Comparison of ENCODE assay signal across 10 mouse cellular contexts in the genomic region with DNA sequence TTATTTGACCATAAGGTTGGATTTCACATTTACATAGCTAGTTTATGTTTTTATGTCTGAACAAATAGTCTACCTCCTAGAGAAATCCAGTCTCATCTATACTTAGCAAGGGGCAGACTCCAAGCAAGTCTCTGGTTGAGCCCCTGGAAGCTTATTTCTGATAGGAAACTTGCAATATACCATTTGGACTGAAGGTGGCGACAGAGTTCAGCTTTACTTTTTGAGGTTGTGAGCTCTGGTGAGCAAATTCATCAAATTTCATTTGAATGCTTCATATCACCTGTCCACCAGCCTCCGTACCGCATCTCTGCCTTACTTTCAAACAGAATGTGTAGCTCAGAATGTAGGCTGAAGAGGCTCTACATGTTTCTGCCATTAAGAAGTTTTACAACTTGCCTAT. TPM values are rescaled to one million over a fixed set of nuclear protein-coding genes. Genes with fewer than 3 reads are reported as not detected.
DNase-seq lines count a peak whose midpoint lies in the region; ATAC-seq and TF ChIP-seq lines count a peak whose summit lies in the region.
"Had no signal": no experiment of that assay in that cellular context is flagged by ENCODE, and none has a peak within 500 bp of the region (broad histone marks: within the 10 kb centered on the region; RNA-seq: fewer than 3 reads in every experiment).

No protein-coding gene starts in this region.

- no peak overlapping the region for H3K4me3 ChIP-seq in heart, adult 2 months
- no peak overlapping the region for H3K4me3 ChIP-seq in heart, embryonic 12.5 days
- H3K4me3 ChIP-seq in forebrain, postnatal 0 days (ENCODE audit: low read depth, low read length), result no peak overlapping the region
- H3K4me3 ChIP-seq in left cerebral cortex, adult 2 months, result no peak overlapping the region
- H3K4me3 ChIP-seq in midbrain, postnatal 0 days (ENCODE audit: low read depth, low read length), result no peak overlapping the region
- H3K4me3 ChIP-seq: embryonic facial prominence, embryonic 12.5 days; lung, embryonic 15.5 days had no signal

- no peak for DNase-seq in heart, adult 2 months
- peak; percentile 6 to 41 for DNase-seq in CD8-positive naive resting alpha-beta T cell, adult 2 months (ENCODE audit: low read depth in 2 of 2, low spot score in 2 of 2)
- peak; percentile 69 for DNase-seq in brain, adult 2 months (ENCODE audit: low read depth, low spot score)
- peak; percentile 90 for DNase-seq in forebrain, postnatal 0 days
- DNase-seq in left cerebral cortex, adult 2 months (ENCODE audit: extremely low spot score in 1 of 2, low spot score in 2 of 2), result peak; percentile 24 to 51
- peak; percentile 79 for DNase-seq in midbrain, postnatal 0 days (ENCODE audit: low spot score)
- DNase-seq in thymus, postnatal 14 days, result peak; percentile 41

- H3K9ac ChIP-seq in heart, adult 2 months (ENCODE audit: low read depth, low read length), result no peak overlapping the region
- H3K9ac ChIP-seq in heart, embryonic 12.5 days, result no peak overlapping the region
- no peak overlapping the region for H3K9ac ChIP-seq in forebrain, postnatal 0 days
- no peak overlapping the region for H3K9ac ChIP-seq in midbrain, postnatal 0 days (replicated peaks; ENCODE audit: low read length, poor library complexity, severe bottlenecking)
- H3K9ac ChIP-seq: embryonic facial prominence, embryonic 12.5 days; lung, embryonic 15.5 days had no signal

- no peak overlapping the region for H3K4me2 ChIP-seq in heart, embryonic 12.5 days
- H3K4me2 ChIP-seq in forebrain, postnatal 0 days (ENCODE audit: low read depth), result no peak overlapping the region
- no peak overlapping the region for H3K4me2 ChIP-seq in midbrain, postnatal 0 days (ENCODE audit: low read depth, low read length, poor library complexity, severe bottlenecking)
- H3K4me2 ChIP-seq: embryonic facial prominence, embryonic 12.5 days; lung, embryonic 15.5 days had no signal

- intact Hi-C loops in heart, adult 2 months (cut with DNase I), result loop anchor here (1.0 to 2.0 kb wide), 2 partner anchors 108 to 272 kb away; no protein-coding TSS in a partner anchor
- intact Hi-C loops in left cerebral cortex, adult 2 months (cut with DNase I), result loop anchor here (1.0 to 5.0 kb wide), 3 partner anchors 60 to 271 kb away; no protein-coding TSS in a partner anchor

- no peaks in the 10 kb centered on the region for H3K79me2 ChIP-seq in heart, adult 2 months (replicated peaks; ENCODE audit: control insufficient read depth, insufficient read depth, low read length)

- no peaks in the 10 kb centered on the region for H3K4me1 ChIP-seq in heart, adult 2 months (ENCODE audit: control insufficient read depth, insufficient read depth, low read length)
- H3K4me1 ChIP-seq in heart, embryonic 12.5 days (replicated peaks), result no peaks in the 10 kb centered on the region
- H3K4me1 ChIP-seq in forebrain, postnatal 0 days (ENCODE audit: insufficient read depth), result no peaks in the 10 kb centered on the region
- no peaks in the 10 kb centered on the region for H3K4me1 ChIP-seq in midbrain, postnatal 0 days (ENCODE audit: insufficient read depth, low read length)
- H3K4me1 ChIP-seq: embryonic facial prominence, embryonic 12.5 days; lung, embryonic 15.5 days had no signal

- no peaks in the 10 kb centered on the region for H3K9me3 ChIP-seq in heart, embryonic 12.5 days (replicated peaks)
- no peaks in the 10 kb centered on the region for H3K9me3 ChIP-seq in forebrain, postnatal 0 days (ENCODE audit: low read length)
- no peaks in the 10 kb centered on the region for H3K9me3 ChIP-seq in midbrain, postnatal 0 days (ENCODE audit: low read length)
- H3K9me3 ChIP-seq: embryonic facial prominence, embryonic 12.5 days; lung, embryonic 15.5 days had no signal

- TF ChIP-seq EP300 in heart, adult 2 months (IDR thresholded peaks at IDR 0.05; ENCODE audit: insufficient read depth, low read depth, low read length), result no peak

- H3K27me3 ChIP-seq in heart, adult 2 months (ENCODE audit: control insufficient read depth, insufficient read depth, low read length), result no peaks in the 10 kb centered on the region
- H3K27me3 ChIP-seq in heart, embryonic 12.5 days (replicated peaks), result 0 out of 2 replicates have a peak, but pooled peaks cover 6% of the 10 kb centered on the region
- H3K27me3 ChIP-seq in forebrain, postnatal 0 days (ENCODE audit: insufficient read depth, low read length), result no peaks in the 10 kb centered on the region
- H3K27me3 ChIP-seq in midbrain, postnatal 0 days (ENCODE audit: insufficient read depth, low read length), result no peaks in the 10 kb centered on the region
- H3K27me3 ChIP-seq: embryonic facial prominence, embryonic 12.5 days had no signal

- H3K36me3 ChIP-seq in heart, adult 2 months (ENCODE audit: control insufficient read depth, insufficient read depth, low read length), result no peaks in the 10 kb centered on the region
- H3K36me3 ChIP-seq in heart, embryonic 12.5 days, result no peaks in the 10 kb centered on the region
- no peaks in the 10 kb centered on the region for H3K36me3 ChIP-seq in forebrain, postnatal 0 days (ENCODE audit: insufficient read depth)
- H3K36me3 ChIP-seq in midbrain, postnatal 0 days (ENCODE audit: insufficient read depth, low read length), result no peaks in the 10 kb centered on the region
- H3K36me3 ChIP-seq: embryonic facial prominence, embryonic 12.5 days; lung, embryonic 15.5 days had no signal

- no peak for ATAC-seq in heart, embryonic 12.5 days (ENCODE audit: insufficient number of reproducible peaks, low FRiP score)
- peak; percentile 59 for ATAC-seq in forebrain, postnatal 0 days
- ATAC-seq in midbrain, postnatal 0 days (ENCODE audit: low FRiP score), result peak; percentile 62; the same call in 1 of the 2 replicates

- WGBS in heart, adult 2 months, result 4% methylated on average over 3 of the region's 3 CpGs
- 17% methylated on average over 3 of the region's 3 CpGs for WGBS in heart, embryonic 12.5 days
- WGBS in forebrain, postnatal 0 days, result 11% methylated on average over 3 of the region's 3 CpGs
- 5% methylated on average over 3 of the region's 3 CpGs for WGBS in midbrain, postnatal 0 days

- peak; percentile 88 for TF ChIP-seq CTCF in heart, adult 2 months (IDR thresholded peaks at IDR 0.05)
- TF ChIP-seq CTCF in forebrain, postnatal 0 days (IDR thresholded peaks at IDR 0.05; ENCODE audit: low read depth), result peak; percentile 81
- TF ChIP-seq CTCF in left cerebral cortex, adult 2 months (IDR thresholded peaks at IDR 0.05), result peak; percentile 83
- TF ChIP-seq CTCF in midbrain, postnatal 0 days (IDR thresholded peaks at IDR 0.05), result peak; percentile 90

- TF ChIP-seq POLR2A in heart, adult 2 months (IDR thresholded peaks at IDR 0.05; ENCODE audit: insufficient read depth, low read depth, low read length), result no peak

- H3K27ac ChIP-seq in heart, adult 2 months, result no peak overlapping the region
- no peak overlapping the region for H3K27ac ChIP-seq in heart, embryonic 12.5 days (ENCODE audit: poor library complexity, severe bottlenecking)
- H3K27ac ChIP-seq in forebrain, postnatal 0 days (ENCODE audit: low read depth, low read length), result no peak overlapping the region
- H3K27ac ChIP-seq in left cerebral cortex, adult 2 months, result no peak overlapping the region
- no peak overlapping the region for H3K27ac ChIP-seq in midbrain, postnatal 0 days (ENCODE audit: low read depth, low read length)
- H3K27ac ChIP-seq: embryonic facial prominence, embryonic 12.5 days; lung, embryonic 15.5 days had no signal

RNA-seq across cellular contexts. Expression of gene Il1f10, which starts 5.8 kb away (rescaled TPM):
- total RNA-seq in heart, adult 2 months (2021), result not detected
- polyA plus RNA-seq in heart, adult 2 months (2012; rRNA removed), result not detected in 2 replicates
- polyA plus RNA-seq in heart, embryonic 12.5 days (2016; fragmentation: Nextera tagmentation; extraction: Ambion mirVana), result not detected in 2 replicates
- total RNA-seq in forebrain, postnatal 0 days (2014; rRNA removed), result not detected in 2 replicates
- not detected in 2 replicates for polyA plus RNA-seq in forebrain, postnatal 0 days (2015; fragmentation: Nextera tagmentation; extraction: Ambion mirVana)
- not detected for total RNA-seq in left cerebral cortex, adult 2 months (2021)
- total RNA-seq in midbrain, postnatal 0 days (2014; rRNA removed), result not detected in 2 replicates
- polyA plus RNA-seq in midbrain, postnatal 0 days (2015; fragmentation: Nextera tagmentation; extraction: Ambion mirVana), result not detected in 2 replicates
- polyA plus RNA-seq: embryonic facial prominence, embryonic 12.5 days; lung, embryonic 15.5 days had no signal

RNA-seq across cellular contexts. Expression of gene Il1f5, which starts 20.1 kb away (rescaled TPM):
- total RNA-seq in heart, adult 2 months (2021), result not detected
- not detected in 2 replicates for polyA plus RNA-seq in heart, adult 2 months (2012; rRNA removed)
- not detected in 2 replicates for polyA plus RNA-seq in heart, embryonic 12.5 days (2016; fragmentation: Nextera tagmentation; extraction: Ambion mirVana)
- total RNA-seq in forebrain, postnatal 0 days (2014; rRNA removed), result not detected in 2 replicates
- not detected in 2 replicates for polyA plus RNA-seq in forebrain, postnatal 0 days (2015; fragmentation: Nextera tagmentation; extraction: Ambion mirVana)
- not detected for total RNA-seq in left cerebral cortex, adult 2 months (2021)
- total RNA-seq in midbrain, postnatal 0 days (2014; rRNA removed), result 0.55 TPM in 1 of 2 replicates, not detected in the other
- polyA plus RNA-seq in midbrain, postnatal 0 days (2015; fragmentation: Nextera tagmentation; extraction: Ambion mirVana), result not detected in 2 replicates
- polyA plus RNA-seq: embryonic facial prominence, embryonic 12.5 days; lung, embryonic 15.5 days had no signal

RNA-seq across cellular contexts. Expression of gene Il1rn, which starts 39.8 kb away (rescaled TPM):
- total RNA-seq in heart, adult 2 months (2021), result under 1 TPM; 0.09 to 0.37 TPM
- 0.12 and 0.23 TPM in 2 replicates for polyA plus RNA-seq in heart, adult 2 months (2012; rRNA removed)
- 0.08 TPM in 1 of 2 replicates, not detected in the other for polyA plus RNA-seq in heart, embryonic 12.5 days (2016; fragmentation: Nextera tagmentation; extraction: Ambion mirVana)
- total RNA-seq in forebrain, postnatal 0 days (2014; rRNA removed), result not detected in 2 replicates
- polyA plus RNA-seq in forebrain, postnatal 0 days (2015; fragmentation: Nextera tagmentation; extraction: Ambion mirVana), result 0.19 TPM in 1 of 2 replicates, not detected in the other
- not detected for total RNA-seq in left cerebral cortex, adult 2 months (2021)
- 0.60 TPM in 1 of 2 replicates, not detected in the other for total RNA-seq in midbrain, postnatal 0 days (2014; rRNA removed)
- 0.07 and 0.25 TPM in 2 replicates for polyA plus RNA-seq in midbrain, postnatal 0 days (2015; fragmentation: Nextera tagmentation; extraction: Ambion mirVana)
- polyA plus RNA-seq: embryonic facial prominence, embryonic 12.5 days had no signal

Comparison
In these comparisons a context has a peak if more than half of its experiments do, and no peak if none do; other contexts are left out.
1. DNase-seq: peak in CD8-positive naive resting alpha-beta T cell, adult 2 months (2 of 2), brain, adult 2 months (single experiment), forebrain, postnatal 0 days (single experiment), left cerebral cortex, adult 2 months (2 of 2), midbrain, postnatal 0 days (single experiment) and thymus, postnatal 14 days (single experiment); none in heart, adult 2 months (0 of 2).
2. Peak in every context shown above with its lines, with median percentiles within 50 percentile points of each other: CTCF ChIP-seq.